In the genomic region with DNA sequence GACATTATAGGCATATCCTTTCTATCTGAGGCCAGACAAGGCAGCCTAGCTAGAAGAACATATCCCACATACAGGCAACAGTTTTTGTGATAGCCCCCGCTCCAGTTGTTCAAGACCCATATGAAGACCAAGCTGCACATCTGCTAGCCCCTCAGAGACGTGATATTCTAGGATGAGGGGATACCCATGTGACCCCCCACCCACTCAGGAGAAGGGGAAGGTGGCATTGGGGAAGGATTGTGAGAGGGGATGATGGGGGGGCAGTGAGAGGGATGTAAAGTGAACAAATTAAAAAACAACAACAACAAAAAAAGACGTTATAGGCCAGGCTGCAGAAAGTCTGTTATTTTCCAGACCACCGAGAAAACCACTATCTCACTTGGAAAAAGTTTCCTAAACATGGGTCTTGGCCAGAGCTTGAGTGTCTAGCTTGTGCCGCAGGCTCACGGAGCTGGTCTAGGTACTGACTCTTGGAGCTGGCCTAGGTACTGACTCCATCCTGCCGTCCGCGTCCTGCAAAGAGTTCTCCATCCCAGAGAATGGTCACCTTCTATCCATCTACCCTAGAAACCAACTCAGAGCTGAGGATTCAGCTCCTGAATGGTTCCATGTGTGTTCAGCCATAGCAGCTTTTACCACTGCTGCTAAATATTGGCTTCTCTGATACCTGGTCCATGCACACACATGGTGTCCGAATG, we compare ENCODE assay signal across 31 mouse cellular contexts.
DNase-seq lines count a peak whose midpoint lies in the region; ATAC-seq and TF ChIP-seq lines count a peak whose summit lies in the region.
"Had no signal": no experiment of that assay in that cellular context is flagged by ENCODE, and none has a peak within 500 bp of the region (broad histone marks: within the 10 kb centered on the region; RNA-seq: fewer than 3 reads in every experiment).

No protein-coding gene starts in this region.

- H3K36me3 ChIP-seq in kidney, postnatal 0 days (ENCODE audit: insufficient read depth, low read length), result no peaks in the 10 kb centered on the region
- H3K36me3 ChIP-seq: heart, embryonic 15.5 days; hindbrain, embryonic 12.5 days; intestine, embryonic 15.5 days; neural tube, embryonic 12.5 days; stomach, embryonic 15.5 days had no signal

- no peaks in the 10 kb centered on the region for H3K4me1 ChIP-seq in kidney, postnatal 0 days (replicated peaks; ENCODE audit: insufficient read depth, low read length)
- H3K4me1 ChIP-seq in cerebellum, adult 2 months (ENCODE audit: control insufficient read depth, insufficient read depth, low read length), result no peaks in the 10 kb centered on the region
- H3K4me1 ChIP-seq: heart, embryonic 15.5 days; hindbrain, embryonic 12.5 days; intestine, embryonic 15.5 days; neural tube, embryonic 12.5 days; stomach, embryonic 15.5 days had no signal

- H3K4me2 ChIP-seq in kidney, postnatal 0 days (ENCODE audit: low read length), result no peak overlapping the region
- H3K4me2 ChIP-seq: heart, embryonic 15.5 days; hindbrain, embryonic 12.5 days; intestine, embryonic 15.5 days; midbrain, embryonic 11.5 days; neural tube, embryonic 12.5 days; stomach, embryonic 15.5 days had no signal

- H3K4me3 ChIP-seq in kidney, postnatal 0 days (replicated peaks; ENCODE audit: low read depth, low read length), result no peak overlapping the region
- H3K4me3 ChIP-seq in cerebellum, adult 2 months (replicated peaks; ENCODE audit: insufficient read depth, low read depth, low read length), result no peak overlapping the region
- H3K4me3 ChIP-seq: heart, embryonic 15.5 days; hindbrain, embryonic 12.5 days; intestine, embryonic 15.5 days; neural tube, embryonic 12.5 days; stomach, embryonic 15.5 days had no signal

- H3K27me3 ChIP-seq in kidney, postnatal 0 days (ENCODE audit: insufficient read depth, low read length), result no peaks in the 10 kb centered on the region
- H3K27me3 ChIP-seq in cerebellum, adult 2 months (ENCODE audit: control insufficient read depth, insufficient read depth, low read length), result no peaks in the 10 kb centered on the region
- H3K27me3 ChIP-seq: heart, embryonic 15.5 days; hindbrain, embryonic 12.5 days; intestine, embryonic 15.5 days; neural tube, embryonic 12.5 days; stomach, embryonic 15.5 days had no signal

- no peak for TF ChIP-seq POLR2A in cerebellum, adult 2 months (IDR thresholded peaks at IDR 0.05; ENCODE audit: borderline replicate concordance, insufficient read depth, low read length)

- H3K9ac ChIP-seq in kidney, postnatal 0 days (ENCODE audit: low read depth, low read length), result no peak overlapping the region
- H3K9ac ChIP-seq: heart, embryonic 15.5 days; hindbrain, embryonic 12.5 days; intestine, embryonic 15.5 days; liver, embryonic 14.5 days; neural tube, embryonic 12.5 days; stomach, embryonic 15.5 days had no signal

- H3K27ac ChIP-seq in kidney, postnatal 0 days, result no peak overlapping the region
- H3K27ac ChIP-seq in cerebellum, adult 2 months (ENCODE audit: insufficient read depth, low read length), result no peak overlapping the region
- H3K27ac ChIP-seq: heart, embryonic 15.5 days; hindbrain, embryonic 12.5 days; hindbrain, postnatal 0 days; intestine, embryonic 15.5 days; liver, embryonic 14.5 days; neural tube, embryonic 12.5 days; stomach, embryonic 15.5 days had no signal

- TF ChIP-seq CTCF in kidney, postnatal 0 days (IDR thresholded peaks at IDR 0.05; ENCODE audit: low read depth), result no peak
- no peak for TF ChIP-seq CTCF in cerebellum, adult 2 months (IDR thresholded peaks at IDR 0.05; ENCODE audit: borderline replicate concordance, insufficient read depth, low read depth, low read length)

- no peak for ATAC-seq in kidney, postnatal 0 days (replicated peaks; ENCODE audit: low FRiP score, low read depth)
- ATAC-seq: activated CD4-positive, CD25-positive, alpha-beta regulatory T cell, adult 4 months; forebrain, embryonic 16.5 days; intestine, embryonic 15.5 days; midbrain, embryonic 16.5 days had no signal

- WGBS in kidney, postnatal 0 days, result 60% methylated on average over 10 of the region's 10 CpGs
- 67% methylated on average over 10 of the region's 10 CpGs for WGBS in cerebellum, adult 2 months

- H3K9me3 ChIP-seq in kidney, postnatal 0 days (replicated peaks; ENCODE audit: low read length), result no peaks in the 10 kb centered on the region
- H3K9me3 ChIP-seq: heart, embryonic 15.5 days; hindbrain, embryonic 12.5 days; intestine, embryonic 15.5 days; neural tube, embryonic 12.5 days; stomach, embryonic 15.5 days had no signal

- peak; percentile 10 for DNase-seq in embryo, embryonic 11 days
- no peak for DNase-seq in embryo, embryonic 10.5 days (ENCODE audit: low spot score)
- DNase-seq in kidney, postnatal 0 days (ENCODE audit: low spot score), result peak; percentile 33
- DNase-seq in kidney, adult 8-10 months, result no peak
- DNase-seq in ES-CJ7 (ENCODE audit: low read depth, low spot score), result peak; percentile 21
- DNase-seq in forelimb bud, embryonic 11.5 days (ENCODE audit: low read depth, low spot score), result peak; percentile 18
- no peak for DNase-seq in cerebellum, adult 2 months
- no peak for DNase-seq in B cell, adult 2 months
- DNase-seq: adrenal gland, adult 8-10 months; cerebellum, adult 9-11 months; kidney, adult 2 months; kidney, postnatal 10 days; layer of hippocampus, postnatal 36 days; left cerebral cortex, postnatal 4 days; liver; lung, adult 2 months; lung, postnatal 14 days; right cerebral cortex, adult 18-20 months; thymus, adult 18-20 months; thymus, postnatal 36 days had no signal

Comparison
In these comparisons a context has a peak if more than half of its experiments do, and no peak if none do; other contexts are left out.
1. DNase-seq: peak in embryo, embryonic 11 days (single experiment), kidney, postnatal 0 days (single experiment), ES-CJ7 (single experiment) and forelimb bud, embryonic 11.5 days (single experiment); none in embryo, embryonic 10.5 days (single experiment), kidney, adult 8-10 months (0 of 2), cerebellum, adult 2 months (0 of 2) and B cell, adult 2 months (0 of 2).